Mouse (Mus musculus): ENCODE measurements around the gene Zzef1.

Zzef1 gene

DNA sequence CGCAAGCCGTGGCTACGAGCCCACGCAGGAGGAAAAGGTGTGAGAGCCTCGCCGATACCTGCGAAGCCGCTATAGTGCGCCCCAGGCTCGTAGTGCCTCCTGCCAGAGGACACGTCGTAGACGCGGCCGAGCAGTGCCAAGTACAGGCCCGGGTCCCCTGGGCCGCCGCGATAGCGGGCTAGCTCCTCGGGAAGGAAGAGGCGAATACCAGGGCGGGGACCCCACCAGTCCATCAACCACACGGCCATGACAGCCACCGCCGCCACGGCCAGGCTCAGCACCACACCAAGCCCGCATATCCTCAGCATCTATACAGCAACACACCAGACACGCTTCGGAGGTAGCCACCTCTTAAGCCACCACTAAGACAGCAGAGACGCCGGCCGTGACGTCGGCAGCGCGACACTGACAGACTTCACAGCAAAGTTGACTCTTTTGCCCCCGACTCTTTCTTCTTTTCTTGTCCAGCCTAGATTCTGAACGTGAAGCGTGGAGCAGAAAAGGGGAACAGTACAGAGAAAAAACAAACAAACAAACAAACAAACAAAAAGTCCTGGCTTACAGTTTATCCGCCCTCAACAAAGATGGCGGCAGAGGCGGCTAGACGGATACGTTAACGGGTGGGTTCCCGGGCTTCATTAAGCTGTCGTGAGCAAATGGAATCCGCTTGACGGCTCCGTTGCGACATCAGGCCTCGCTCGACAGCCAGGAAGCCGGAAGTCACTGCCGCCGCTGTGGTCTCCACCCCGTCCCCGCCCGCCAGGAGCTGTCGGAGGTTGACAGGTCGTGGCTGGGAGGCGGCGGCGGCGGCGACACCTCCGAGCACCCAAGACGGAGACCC lies at the start of gene Zzef1, which contains the start of gene Cyb5d2:
TSS of gene Zzef1 (plus strand) at position 772 of the 841 bp plus-strand sequence.
TSS of gene Cyb5d2 (minus strand) at position 688 of the 841 bp plus-strand sequence.
- under 1% methylated on average over 69 of the region's 69 CpGs for whole genome bisulfite sequencing

DNA sequence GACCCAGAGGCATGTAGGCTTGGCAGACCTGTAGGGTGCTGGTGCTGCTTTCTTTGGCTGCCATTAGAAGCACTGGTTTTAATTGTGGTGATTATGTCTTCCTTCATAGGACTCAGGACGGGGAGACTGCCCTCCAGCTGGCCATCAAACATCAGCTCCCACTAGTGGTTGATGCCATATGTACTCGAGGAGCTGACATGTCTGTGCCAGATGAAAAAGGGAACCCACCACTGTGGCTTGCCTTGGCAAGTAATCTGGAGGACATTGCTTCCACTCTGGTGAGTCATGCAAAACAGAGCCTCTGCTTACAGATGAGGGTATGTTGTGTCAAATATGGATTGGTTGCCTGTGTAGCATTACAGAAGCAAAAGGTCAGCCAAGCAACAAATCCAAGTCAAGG lies 44.1 kb upstream of the Zzef1 start:
- WGBS = 29% methylated on average over 2 of the region's 2 CpGs

DNA sequence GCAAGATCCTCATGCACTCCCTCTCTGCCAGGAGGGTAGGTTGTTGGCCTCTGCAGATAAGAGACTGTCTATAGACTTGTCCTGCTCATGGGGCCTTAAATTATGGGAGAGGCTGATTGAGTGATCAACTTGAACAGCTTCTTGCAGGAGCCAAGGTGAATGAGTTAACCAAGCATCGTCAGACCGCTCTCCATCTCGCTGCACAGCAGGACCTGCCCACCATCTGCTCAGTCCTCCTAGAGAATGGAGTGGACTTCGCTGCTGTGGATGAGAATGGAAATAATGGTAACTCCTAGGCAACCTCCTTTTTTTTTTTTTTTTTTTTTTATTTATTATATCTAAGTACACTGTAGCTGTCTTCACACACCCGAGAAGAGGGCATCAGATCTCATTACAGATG lies 37.7 kb upstream of the Zzef1 start:
- 87% methylated on average over 5 of the region's 5 CpGs for WGBS

DNA sequence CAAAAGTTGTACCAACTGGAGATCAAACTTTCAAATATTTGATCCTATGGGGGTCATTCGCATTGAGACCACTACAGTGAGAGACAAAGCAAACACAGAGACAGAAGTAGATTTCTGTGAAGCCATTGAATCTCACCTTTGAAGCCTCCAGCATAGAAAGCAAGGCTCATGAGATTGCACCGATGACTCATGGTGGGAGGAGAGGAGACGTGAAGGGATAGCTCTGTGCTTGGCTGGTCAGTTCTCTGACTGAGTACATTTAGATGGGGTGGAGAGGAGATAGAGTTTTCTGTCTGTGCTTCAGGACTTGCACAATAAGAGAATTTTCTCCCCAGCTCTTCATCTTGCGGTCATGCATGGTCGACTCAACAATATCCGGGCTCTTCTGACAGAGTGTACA lies 36.4 kb upstream of the Zzef1 start:
- WGBS = 85% methylated on average over 6 of the region's 6 CpGs

DNA sequence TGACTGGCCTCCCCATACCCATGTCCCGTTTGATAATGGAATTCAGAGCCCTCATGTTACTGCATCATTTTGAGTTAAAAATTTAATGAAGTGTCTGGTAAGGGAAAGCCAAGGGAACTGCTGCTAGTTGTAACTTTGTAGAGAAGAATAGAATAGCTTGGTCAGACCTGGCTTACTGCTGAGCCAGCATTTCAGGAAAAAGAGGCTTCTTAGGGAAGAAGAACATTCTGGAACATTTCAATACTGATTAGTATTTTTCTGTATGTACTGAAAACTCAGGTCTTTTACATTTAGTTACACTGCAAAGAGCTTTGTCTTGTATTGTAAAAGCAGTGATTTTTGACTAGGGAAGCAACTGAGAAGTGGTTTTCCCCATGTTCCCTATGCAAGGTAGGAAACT lies 35.2 kb upstream of the Zzef1 start:
- 93% methylated on average over 1 of the region's 1 CpGs for WGBS

DNA sequence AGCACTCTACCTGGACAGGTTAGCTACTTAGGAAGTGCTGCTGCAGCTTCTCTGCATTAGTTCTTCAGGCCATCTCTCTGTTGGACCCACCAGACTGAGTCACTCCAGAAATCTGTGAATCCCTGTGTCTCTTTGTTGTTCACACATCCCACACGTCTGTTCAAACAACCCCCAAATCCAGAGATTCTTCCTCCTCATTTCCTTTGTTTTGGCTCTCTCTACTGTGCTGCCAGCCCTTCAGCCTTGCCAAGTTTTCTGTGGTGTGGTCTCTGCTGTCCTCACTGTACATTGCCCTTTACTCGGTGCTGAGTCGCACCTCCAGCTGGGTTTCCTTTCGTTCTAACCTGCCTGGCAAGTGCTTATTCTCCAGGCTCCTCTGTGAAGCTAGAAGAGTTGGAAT lies 31.8 kb upstream of the Zzef1 start:
- WGBS = 39% methylated on average over 4 of the region's 4 CpGs

DNA sequence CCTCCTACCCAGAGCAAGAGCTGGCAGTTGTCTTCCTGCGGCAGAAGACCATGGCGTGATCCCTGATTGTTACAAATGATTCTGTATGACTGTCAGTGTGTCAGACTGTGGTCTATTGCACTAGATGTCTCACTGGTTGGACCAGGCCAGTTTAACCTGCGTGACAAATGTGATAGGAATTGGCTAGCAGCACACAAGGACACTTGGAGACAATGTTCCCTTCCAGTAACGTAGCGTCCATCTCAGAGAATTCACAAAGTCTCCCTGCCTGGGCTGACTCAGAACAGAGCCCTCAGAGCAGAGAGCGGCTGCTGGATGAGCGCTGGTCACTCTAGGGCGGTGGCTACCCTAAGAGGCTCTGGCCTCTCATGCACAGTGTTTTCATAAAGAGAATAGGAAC lies 28.3 kb upstream of the Zzef1 start:
- WGBS = 84% methylated on average over 8 of the region's 8 CpGs

DNA sequence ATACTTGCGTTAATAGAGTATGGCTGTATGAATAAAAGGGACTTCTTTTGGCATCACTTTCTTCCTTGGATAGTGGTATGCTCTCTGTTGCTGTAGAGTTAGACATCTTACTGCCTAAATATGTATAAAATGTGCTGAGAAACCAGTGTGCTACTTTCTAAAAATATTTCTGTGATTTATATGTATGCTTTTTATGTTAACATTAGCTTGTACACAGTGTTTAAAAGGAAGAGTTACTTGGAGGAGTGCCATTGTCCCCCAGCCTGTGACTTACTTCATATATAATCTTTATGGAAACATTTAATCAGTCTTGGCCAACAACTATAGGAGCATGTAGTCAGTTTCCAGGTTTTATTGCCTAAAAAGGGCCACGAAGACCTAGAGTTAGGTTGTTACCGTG lies 27.0 kb upstream of the Zzef1 start:
- 74% methylated on average over 3 of the region's 3 CpGs for WGBS

DNA sequence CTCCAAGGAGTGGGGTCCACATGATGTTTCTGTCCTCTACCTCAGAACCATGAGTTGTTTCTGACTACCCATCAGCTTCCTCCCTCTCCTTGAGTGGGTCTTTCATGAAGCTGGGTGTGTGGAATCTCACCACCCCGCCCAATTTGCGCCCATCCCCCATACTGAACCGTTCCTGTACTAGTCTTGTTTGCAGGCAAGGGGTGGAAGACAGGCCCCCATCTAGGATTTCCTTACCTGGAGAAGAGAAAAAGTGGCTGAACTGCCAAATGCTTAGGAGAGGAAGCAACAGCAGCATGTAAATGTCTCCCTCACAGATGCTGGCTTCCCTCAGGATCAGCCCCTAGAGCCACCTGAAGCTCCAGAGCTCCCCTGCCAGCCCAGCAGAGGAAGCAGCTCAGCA lies 25.7 kb upstream of the Zzef1 start:
- 90% methylated on average over 3 of the region's 3 CpGs for WGBS

DNA sequence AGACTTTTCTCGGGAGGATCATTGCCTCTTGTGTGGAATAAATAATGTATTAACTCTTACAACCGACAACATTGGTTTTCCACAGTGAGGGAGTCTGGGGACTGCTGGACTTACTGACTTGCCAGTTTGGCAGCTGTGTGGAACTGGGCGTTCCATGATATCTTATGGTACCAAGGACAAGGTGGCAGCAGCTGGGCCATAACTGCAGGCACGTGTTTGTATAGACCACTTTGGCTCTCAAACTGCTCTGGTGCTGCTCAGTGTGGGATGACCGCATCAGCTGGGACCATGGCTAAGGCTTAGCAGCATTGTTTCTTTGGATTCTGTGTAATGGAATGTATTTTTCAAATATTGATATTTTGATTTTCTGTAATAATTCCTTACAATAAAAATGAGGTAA lies 25.2 kb upstream of the Zzef1 start:
- 75% methylated on average over 5 of the region's 5 CpGs for WGBS

DNA sequence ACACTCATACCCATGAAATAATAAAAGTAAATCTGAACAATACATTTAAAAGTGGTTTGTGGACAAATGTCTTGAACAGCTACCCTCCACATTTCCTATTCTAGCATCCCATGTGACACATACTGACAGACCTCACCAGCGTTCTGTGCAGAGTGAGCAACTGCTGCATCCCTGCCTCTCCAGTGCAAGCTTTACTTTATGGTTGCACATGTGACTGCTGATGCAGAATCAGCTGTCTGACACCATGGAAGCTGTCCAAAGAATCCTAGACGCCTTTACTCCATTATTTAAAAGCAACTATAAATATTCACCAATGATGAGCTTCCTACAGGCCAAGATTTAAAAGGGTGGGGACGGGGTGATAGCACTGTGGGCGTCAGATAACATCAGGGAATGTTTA lies 24.6 kb upstream of the Zzef1 start:
- 57% methylated on average over 4 of the region's 4 CpGs for WGBS

DNA sequence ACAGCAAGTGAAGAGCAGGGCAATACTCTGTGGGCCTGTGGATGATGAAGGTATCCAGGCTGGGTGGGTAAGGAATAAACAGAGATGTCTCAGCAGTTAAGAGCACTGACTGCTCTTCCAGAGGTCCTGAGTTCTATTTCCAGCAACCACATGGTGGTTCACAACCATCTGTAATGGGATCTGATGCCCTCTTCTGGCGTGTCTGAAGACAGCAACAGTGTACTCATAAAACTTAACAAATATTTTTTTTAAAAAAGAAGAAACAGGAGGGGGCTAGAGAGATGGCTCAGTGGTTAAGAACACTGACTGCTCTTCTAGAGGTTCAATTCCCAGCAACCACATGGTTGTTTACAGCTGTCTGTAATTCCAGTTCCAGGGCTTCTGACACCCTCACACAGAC lies 23.4 kb upstream of the Zzef1 start:
- WGBS = 41% methylated on average over 1 of the region's 1 CpGs

DNA sequence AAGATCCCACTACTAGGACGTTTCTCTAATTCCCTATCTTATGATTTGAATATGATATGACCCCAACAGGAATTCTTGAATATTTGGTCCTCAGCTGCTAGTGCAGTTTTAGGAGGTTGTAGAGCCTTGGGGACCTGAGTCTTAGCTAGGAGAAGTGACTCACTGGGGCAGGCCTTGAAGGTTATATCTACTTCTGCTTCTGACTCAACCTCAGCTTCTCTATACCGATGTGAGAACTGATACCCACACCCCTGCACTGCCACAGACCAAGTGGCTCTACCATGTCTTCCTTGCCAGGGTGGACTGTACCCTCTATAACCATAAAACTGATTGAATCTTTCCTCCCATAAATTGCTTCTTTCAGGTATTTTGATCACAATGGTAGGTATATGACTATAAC lies 13.9 kb upstream of the Zzef1 start:
- 78% methylated on average over 2 of the region's 2 CpGs for WGBS

DNA sequence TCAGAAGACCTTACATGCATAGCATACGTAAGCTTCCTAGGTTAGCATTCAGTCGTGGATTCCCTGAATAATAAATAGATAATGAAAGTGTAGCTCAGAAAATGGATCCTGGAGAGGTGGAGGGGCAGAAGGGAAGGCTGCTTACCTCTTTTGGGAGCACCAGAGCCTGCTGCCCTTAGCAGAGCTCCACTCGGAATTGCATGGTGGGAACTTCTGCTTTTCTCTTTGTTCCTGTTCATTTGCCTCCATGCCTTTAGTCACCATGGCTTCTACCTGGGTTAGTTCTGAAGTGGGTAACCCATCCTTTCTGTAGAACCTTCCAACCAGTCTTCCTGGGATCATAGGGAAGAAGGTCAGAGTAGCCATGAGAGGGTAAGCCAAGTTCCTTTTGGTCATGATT lies 13.5 kb upstream of the Zzef1 start:
- WGBS = 92% methylated on average over 3 of the region's 3 CpGs

DNA sequence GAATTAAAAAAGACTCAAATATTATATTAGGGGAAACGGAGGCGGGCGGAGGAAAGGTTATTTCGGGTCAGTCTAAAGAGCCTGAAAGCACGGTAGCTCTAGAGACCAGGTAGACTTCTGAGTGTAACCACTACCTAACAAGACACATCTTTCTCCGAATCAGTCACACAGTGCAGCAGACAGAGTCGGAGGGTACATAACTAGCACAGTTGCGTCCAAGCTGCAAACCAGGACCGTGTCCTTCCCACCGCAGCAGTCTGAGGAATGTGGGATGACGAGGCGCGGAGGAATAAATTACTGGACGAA lies 924 bp upstream of the Zzef1 start:
- WGBS = 12% methylated on average over 14 of the region's 14 CpGs

DNA sequence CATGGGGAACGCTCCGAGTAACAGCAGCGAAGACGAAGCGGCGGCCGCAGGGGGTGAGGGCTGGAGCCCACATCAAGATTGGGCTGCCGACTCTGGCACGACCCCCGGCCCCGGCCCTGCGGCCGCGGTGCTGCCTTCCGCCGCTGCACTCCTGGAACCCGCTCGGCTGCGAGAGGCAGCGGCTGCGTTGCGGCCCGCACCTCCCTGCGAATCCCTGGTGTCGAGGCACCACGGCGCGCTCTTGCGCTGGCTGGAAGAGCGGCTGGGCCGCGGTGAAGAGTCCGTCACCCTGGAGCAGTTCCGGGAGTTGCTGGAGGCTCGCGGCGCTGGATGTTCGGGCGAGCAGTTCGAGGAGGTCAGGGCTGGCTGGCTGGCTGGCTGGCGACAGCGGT lies 266 bp downstream of the Zzef1 start:
- under 1% methylated on average over 42 of the region's 42 CpGs for WGBS

DNA sequence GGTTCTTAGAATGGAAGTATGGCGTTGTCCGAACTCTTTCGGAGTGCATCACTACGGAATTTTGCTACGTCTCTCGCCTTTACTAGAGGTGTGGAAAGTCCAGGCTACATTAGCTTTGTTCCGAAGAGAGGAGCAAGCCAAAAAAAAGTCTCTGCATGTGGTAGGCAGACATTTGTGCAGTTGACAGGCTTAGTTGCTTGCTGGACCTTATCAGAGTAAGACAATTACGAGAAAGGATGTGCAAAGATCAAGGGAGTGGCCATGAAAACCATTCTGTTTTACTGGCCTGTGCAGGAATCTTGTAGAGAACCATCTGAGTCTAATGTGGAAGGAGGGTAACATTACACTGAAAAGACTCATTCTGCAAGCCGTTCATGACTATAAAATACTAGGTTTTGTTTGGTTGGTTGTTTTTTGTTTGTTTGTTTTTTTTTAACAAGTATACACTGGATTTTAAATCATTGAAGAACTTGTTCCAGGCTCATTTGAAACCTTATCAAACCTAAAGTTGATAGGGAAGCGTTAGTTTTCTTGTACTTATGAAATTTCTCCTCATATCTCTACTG lies 830 bp downstream of the Zzef1 start:
- WGBS = 9% methylated on average over 10 of the region's 10 CpGs

DNA sequence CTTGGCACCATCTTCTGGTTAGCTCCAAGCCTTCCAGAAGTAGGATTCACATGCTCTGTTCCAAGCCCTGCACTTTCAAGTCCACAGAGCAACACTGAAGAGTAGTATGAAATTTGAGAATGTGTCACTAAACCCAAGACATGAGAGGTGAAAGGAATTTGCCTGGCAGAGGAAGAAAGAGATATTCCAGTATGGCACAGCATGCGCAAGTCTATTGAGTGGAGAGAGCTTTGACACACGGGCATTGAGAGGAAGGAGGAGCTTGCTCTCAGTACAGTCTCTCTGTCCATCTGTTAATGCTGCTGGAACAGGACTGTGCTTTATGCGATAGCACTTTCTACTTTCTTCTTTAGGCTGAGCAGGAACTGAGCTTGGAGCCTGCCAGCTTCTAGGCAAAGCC lies 7.0 kb downstream of the Zzef1 start:
- 40% methylated on average over 3 of the region's 3 CpGs for WGBS

DNA sequence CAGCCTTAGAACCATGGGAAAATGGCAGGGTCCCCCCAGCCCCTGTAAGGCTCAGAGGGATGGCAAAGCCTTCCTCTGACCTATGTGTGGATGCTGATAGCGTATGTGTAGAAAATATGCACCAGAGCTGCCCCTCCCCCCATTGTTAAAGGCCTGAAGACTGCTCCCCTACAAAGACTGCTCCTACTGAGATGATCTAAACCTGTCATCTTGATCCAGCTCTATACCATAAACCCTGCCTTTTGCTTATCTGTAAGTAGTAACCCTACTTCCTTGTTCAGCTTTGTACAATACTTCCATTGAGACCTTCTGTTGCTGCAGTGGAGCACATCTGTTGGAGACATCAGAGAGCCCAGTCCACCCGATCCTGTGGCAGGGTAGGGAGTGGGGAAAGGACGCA lies 9.2 kb downstream of the Zzef1 start:
- 80% methylated on average over 3 of the region's 3 CpGs for WGBS

DNA sequence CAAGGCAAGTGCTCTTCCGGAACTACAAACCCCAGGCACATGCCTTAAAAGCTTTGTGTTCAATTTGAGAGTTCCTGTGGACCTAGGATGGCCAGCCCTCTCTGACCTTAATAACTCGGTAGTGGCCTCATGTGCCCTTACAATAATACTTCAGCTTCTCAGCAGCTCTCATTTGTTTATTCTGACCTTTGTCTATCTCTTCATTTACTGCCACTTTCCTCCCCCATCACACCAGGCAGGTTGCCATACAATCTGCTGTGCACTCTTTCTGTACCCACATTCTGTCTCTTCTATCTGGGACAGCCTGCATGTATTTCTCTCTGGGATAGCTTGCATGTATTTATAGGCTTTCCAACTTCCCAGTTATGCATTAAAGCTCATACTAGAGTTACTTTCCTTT lies 10.5 kb downstream of the Zzef1 start:
- WGBS = 50% methylated on average over 2 of the region's 2 CpGs

DNA sequence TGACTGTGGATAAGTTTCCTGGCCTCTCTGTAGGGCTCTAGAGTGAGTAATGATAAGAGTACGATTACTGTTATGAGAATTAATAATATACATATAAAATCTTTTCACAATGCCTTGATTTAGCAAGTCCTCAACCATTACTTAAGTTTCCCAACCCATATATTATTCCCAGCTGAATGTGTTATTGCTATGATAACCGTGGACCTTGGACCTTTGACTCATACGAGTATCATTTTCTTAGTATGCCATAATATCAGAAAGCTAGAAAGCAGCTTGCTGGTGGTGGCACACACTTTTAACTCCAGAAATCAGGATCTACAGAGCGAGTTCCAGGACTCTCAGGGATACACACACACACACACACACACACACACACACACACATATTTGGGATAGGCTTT lies 12.0 kb downstream of the Zzef1 start:
- WGBS = 80% methylated on average over 4 of the region's 4 CpGs

DNA sequence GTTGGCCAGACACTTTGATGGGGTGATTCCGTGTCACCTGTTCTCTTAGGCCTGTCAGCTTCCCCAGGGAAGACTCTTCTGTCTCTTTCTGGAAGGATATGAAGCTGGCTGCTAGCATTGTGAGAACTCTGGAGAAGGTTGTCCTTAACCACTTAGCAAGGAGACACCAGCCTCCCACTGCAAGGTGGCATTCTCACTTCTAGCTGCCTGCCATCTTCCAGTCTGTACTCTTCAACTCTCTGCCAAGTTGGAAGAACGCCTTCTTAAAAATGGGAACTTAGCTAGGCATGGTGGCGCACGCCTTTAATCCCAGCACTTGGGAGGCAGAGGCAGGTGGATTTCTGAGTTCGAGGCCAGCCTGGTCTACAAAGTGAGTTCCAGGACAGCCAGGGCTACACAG lies 17.7 kb downstream of the Zzef1 start:
- 64% methylated on average over 5 of the region's 5 CpGs for WGBS

DNA sequence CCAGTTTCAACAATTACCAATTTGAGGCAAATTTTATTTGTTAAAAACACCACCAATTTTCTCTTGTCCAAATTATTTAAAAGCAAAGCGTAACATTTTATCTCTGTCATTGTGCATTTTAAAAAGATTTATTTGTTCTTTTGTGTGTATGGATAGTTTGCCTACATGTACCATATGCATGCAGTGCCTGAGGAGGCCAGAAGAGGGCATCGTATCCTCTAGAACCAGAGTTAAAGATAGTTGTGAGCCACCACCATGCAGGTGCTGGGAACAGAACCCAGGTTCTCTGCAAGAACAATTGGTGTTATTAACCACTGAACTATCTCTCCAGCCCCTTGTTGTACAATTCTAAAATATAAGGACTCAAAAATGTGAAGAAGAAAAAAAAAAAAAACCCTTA lies 18.2 kb downstream of the Zzef1 start:
- WGBS = 78% methylated on average over 2 of the region's 2 CpGs

DNA sequence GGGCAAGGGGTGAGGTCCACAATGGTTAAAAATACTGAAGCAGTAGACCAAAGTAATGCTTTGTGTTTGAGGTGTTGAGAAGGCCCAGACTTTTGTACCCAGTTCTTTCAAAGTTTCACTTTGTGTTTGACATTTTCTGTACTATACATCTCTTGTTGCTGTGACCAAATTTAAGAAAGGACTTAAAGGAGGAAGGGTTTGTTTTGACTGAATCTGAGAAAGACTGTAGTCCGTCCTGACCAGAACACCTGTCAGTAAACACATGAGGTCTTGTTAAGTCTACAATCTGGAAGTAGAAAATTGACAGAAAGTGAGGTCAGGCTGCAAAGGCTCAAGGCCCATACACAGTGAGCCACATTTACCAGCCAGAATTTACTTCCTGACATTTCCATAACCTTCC lies 20.8 kb downstream of the Zzef1 start:
- WGBS = 74% methylated on average over 1 of the region's 1 CpGs

All from cerebral cortex, adult 2 months (tissue).